Mouse (Mus musculus) heart, postnatal 0 days (tissue): ENCODE data around the gene Plekhm2. TPM values are rescaled to one million over a fixed set of nuclear protein-coding genes. Genes with fewer than 3 reads are reported as not detected.

Source experiments
- ATAC-seq: fragments of 200-750 bp; cut with Nextera tagmentation; 2 replicates; pipeline ENCODE4 v1.8.0; 2017; ENCODE audit warnings: low read depth, moderate number of reproducible peaks, moderate library complexity; ENCODE audit not compliant: insufficient read depth
- DNase-seq: peaks from one replicate; pipeline ENCODE4 v3.0.0-alpha.2; 2016; ENCODE audit warnings: low spot score
- H3K27ac ChIP-seq: fragments of 300-500 bp; sonication (generic); 2 replicates; pipeline ENCODE4 v1.5.1; 2014; ENCODE audit warnings: low read depth, mild to moderate bottlenecking
- H3K27me3 ChIP-seq: fragments of 300-500 bp; sonication (generic); 2 replicates; pipeline ENCODE4 v1.6.1; 2014; ENCODE audit warnings: low read length, mixed read lengths; ENCODE audit not compliant: control insufficient read depth, insufficient read depth
- H3K36me3 ChIP-seq: fragments of 300-500 bp; sonication (generic); replicated peaks from 2 replicates; pipeline ENCODE4 v1.6.1; 2014; ENCODE audit warnings: low read length, mixed read lengths; ENCODE audit not compliant: control insufficient read depth, insufficient read depth
- H3K4me1 ChIP-seq: fragments of 300-500 bp; sonication (generic); 2 replicates; pipeline ENCODE4 v1.6.1; 2014; ENCODE audit warnings: antibody characterized with exemption; ENCODE audit not compliant: control insufficient read depth, insufficient read depth
- H3K4me2 ChIP-seq: fragments of 300-500 bp; sonication (generic); 2 replicates; pipeline ENCODE4 v1.6.1; 2014; ENCODE audit warnings: low read depth, mild to moderate bottlenecking, low read length, moderate library complexity
- H3K4me3 ChIP-seq: fragments of 300-500 bp; sonication (generic); 2 replicates; pipeline ENCODE4 v1.5.1; 2014; ENCODE audit warnings: low read depth, low read length
- H3K9ac ChIP-seq: fragments of 300-500 bp; sonication (generic); replicated peaks from 2 replicates; pipeline ENCODE4 v1.6.1; 2014; ENCODE audit warnings: low read depth, low read length, mixed read lengths
- H3K9me3 ChIP-seq: fragments of 300-500 bp; sonication (generic); replicated peaks from 2 replicates; pipeline ENCODE4 v1.6.1; 2016; ENCODE audit warnings: low read length; ENCODE audit not compliant: control insufficient read depth
- CTCF ChIP-seq: IDR thresholded peaks from 2 replicates; pipeline ENCODE4 v1.5.1; 2016; ENCODE audit warnings: antibody characterized with exemption, control low read depth, low read depth
- EP300 ChIP-seq: IDR thresholded peaks from 2 replicates; pipeline ENCODE4 v1.6.1; 2016; ENCODE audit warnings: antibody characterized with exemption, low read depth
- WGBS: fragments of 180-500 bp; shearing (Covaris S2); extraction: QIAGEN DNeasy Blood & Tissue Kit; methylation state at CpG from one replicate; pipeline ENCODE4 v1.1.7; 2014; 5-methylcytosine and 5-hydroxymethylcytosine counted together
- polyA plus RNA-seq: library from polyadenylated mRNA; unstranded; fragments of >200 nt; fragmentation: Nextera tagmentation; extraction: Ambion mirVana; gene quantifications from 2 replicates; pipeline ENCODE4 v1.2.1, GENCODE M21; 2015
- total RNA-seq: library from RNA; depleted of rRNA; stranded (reverse); fragments of >200 nt; gene quantifications from 2 replicates; pipeline ENCODE4 v1.2.3, GENCODE M21; 2014; ENCODE audit warnings: low replicate concordance

Gene Plekhm2
- total and polyA plus RNA-seq, 2 experiments from 2014 or later: 7.0 to 43.3 TPM

- H3K36me3 ChIP-seq: peaks cover 30% of the 10 kb centered on the region
Measured at GRCm38 (mm10) chr4:141659739-141660138, 5.0 kb downstream of the Plekhm2 start.

GRCm38 (mm10) chr4:141658846-141659484 lies 5.7 kb downstream of the Plekhm2 start:
- TF ChIP-seq CTCF (no peak), EP300 (no peak)
- Histone ChIP-seq H3K4me1 (peaks cover 22% of the 10 kb centered on the region; the same call in 1 of the 2 replicates), H3K27ac (no peak overlapping the region), H3K9me3 (no peaks in the 10 kb centered on the region), H3K4me2 (no peak overlapping the region), H3K9ac (no peak overlapping the region), H3K4me3 (no peak overlapping the region), H3K36me3 (peaks cover 30% of the 10 kb centered on the region), H3K27me3 (no peaks in the 10 kb centered on the region)
- ATAC-seq: no peak
- no peak for DNase-seq
- WGBS: 79% methylated on average over 6 of the region's 6 CpGs

More at GRCm38 (mm10) chr4:141659739-141660138, 5.0 kb downstream of the Plekhm2 start:
- no peak for DNase-seq
- Histone ChIP-seq H3K4me3 (no peak overlapping the region), H3K4me2 (no peak overlapping the region), H3K27ac (no peak overlapping the region), H3K9me3 (no peaks in the 10 kb centered on the region), H3K27me3 (no peaks in the 10 kb centered on the region), H3K4me1 (peaks cover 22% of the 10 kb centered on the region; the same call in 1 of the 2 replicates), H3K9ac (no peak overlapping the region)
- 72% methylated on average over 4 of the region's 4 CpGs for WGBS
- TF ChIP-seq CTCF: no peak; the same call in 1 of the 2 replicates
- no peak for TF ChIP-seq EP300
- no peak for ATAC-seq

- Histone ChIP-seq H3K9me3 (no peaks in the 10 kb centered on the region), H3K9ac (no peak overlapping the region), H3K27me3 (no peaks in the 10 kb centered on the region), H3K4me2 (no peak overlapping the region), H3K36me3 (peaks cover 41% of the 10 kb centered on the region), H3K4me3 (no peak overlapping the region), H3K27ac (peak overlapping the region; percentile 74), H3K4me1 (peaks cover 25% of the 10 kb centered on the region)
- DNase-seq (no peak), ATAC-seq (no peak)
- TF ChIP-seq EP300 (no peak), CTCF (no peak)
- 73% methylated on average over 8 of the region's 8 CpGs for WGBS
Measured at GRCm38 (mm10) chr4:141656932-141657331, 7.8 kb downstream of the Plekhm2 start.

GRCm38 (mm10) chr4:141655908-141656608 lies 8.6 kb downstream of the Plekhm2 start:
- DNase-seq (no peak), ATAC-seq (peak; percentile 29)
- Histone ChIP-seq H3K4me3 (no peak overlapping the region), H3K9ac (no peak overlapping the region), H3K27me3 (no peaks in the 10 kb centered on the region), H3K27ac (peak overlapping the region; percentile 74), H3K4me1 (peaks cover 29% of the 10 kb centered on the region), H3K36me3 (peaks cover 42% of the 10 kb centered on the region), H3K4me2 (no peak overlapping the region), H3K9me3 (no peaks in the 10 kb centered on the region)
- TF ChIP-seq EP300 (no peak), CTCF (no peak)
- 67% methylated on average over 12 of the region's 12 CpGs for WGBS

- H3K4me1 ChIP-seq: peaks cover 32% of the 10 kb centered on the region
- WGBS: 58% methylated on average over 6 of the region's 6 CpGs
Measured at GRCm38 (mm10) chr4:141654509-141654908, 10.2 kb downstream of the Plekhm2 start.

More at GRCm38 (mm10) chr4:141654509-141654908, 10.2 kb downstream of the Plekhm2 start:
- Histone ChIP-seq H3K36me3 (peaks cover 27% of the 10 kb centered on the region), H3K27ac (peak overlapping the region; percentile 30; the same call in 1 of the 2 replicates), H3K9ac (no peak overlapping the region), H3K4me2 (no peak overlapping the region), H3K9me3 (no peaks in the 10 kb centered on the region), H3K4me3 (no peak overlapping the region), H3K27me3 (no peaks in the 10 kb centered on the region)
- ATAC-seq: no peak
- TF ChIP-seq CTCF: no peak
- no peak for TF ChIP-seq EP300
- DNase-seq: no peak
